Mouse (Mus musculus) hindbrain, embryonic 12.5 days (tissue): ENCODE data around the gene Ntn4. TPM values are rescaled to one million over a fixed set of nuclear protein-coding genes. Genes with fewer than 3 reads are reported as not detected.

Experiments
- ATAC-seq: fragments of 200-750 bp; cut with Nextera tagmentation; 2 replicates; pipeline ENCODE4 v1.8.0; 2017; ENCODE audit warnings: moderate TSS enrichment; ENCODE audit not compliant: low FRiP score
- H3K27ac ChIP-seq: fragments of 300-500 bp; sonication (generic); 2 replicates; pipeline ENCODE4 v1.5.1; 2016; ENCODE audit warnings: mild to moderate bottlenecking
- H3K27me3 ChIP-seq: fragments of 300-500 bp; sonication (generic); 2 replicates; pipeline ENCODE4 v1.6.1; 2016; ENCODE audit warnings: mild to moderate bottlenecking
- H3K36me3 ChIP-seq: fragments of 300-500 bp; sonication (generic); 2 replicates; pipeline ENCODE4 v1.6.1; 2016; ENCODE audit warnings: mild to moderate bottlenecking
- H3K4me1 ChIP-seq: fragments of 300-500 bp; sonication (generic); 2 replicates; pipeline ENCODE4 v1.6.1; 2016
- H3K4me2 ChIP-seq: fragments of 300-500 bp; sonication (generic); replicated peaks from 2 replicates; pipeline ENCODE4 v1.6.1; 2016; ENCODE audit warnings: mild to moderate bottlenecking
- H3K4me3 ChIP-seq: fragments of 300-500 bp; sonication (generic); 2 replicates; pipeline ENCODE4 v1.5.1; 2016; ENCODE audit warnings: mild to moderate bottlenecking
- H3K9ac ChIP-seq: fragments of 300-500 bp; sonication (generic); 2 replicates; pipeline ENCODE4 v1.6.1; 2016; ENCODE audit warnings: mild to moderate bottlenecking, moderate library complexity
- H3K9me3 ChIP-seq: fragments of 300-500 bp; sonication (generic); replicated peaks from 2 replicates; pipeline ENCODE4 v1.6.1; 2016; ENCODE audit warnings: mild to moderate bottlenecking
- WGBS: fragments of 180-500 bp; shearing (Covaris S2); methylation state at CpG from one replicate; pipeline ENCODE4 v1.1.7; 2016; 5-methylcytosine and 5-hydroxymethylcytosine counted together
- polyA plus RNA-seq: library from polyadenylated mRNA; unstranded; fragments of >200 nt; fragmentation: Nextera tagmentation; extraction: Ambion mirVana; gene quantifications from 2 replicates; pipeline ENCODE4 v1.2.1, GENCODE M21; 2016

The Ntn4 gene
- polyA plus RNA-seq, 1 experiment from 2014 or later: 3.4 TPM

DNA sequence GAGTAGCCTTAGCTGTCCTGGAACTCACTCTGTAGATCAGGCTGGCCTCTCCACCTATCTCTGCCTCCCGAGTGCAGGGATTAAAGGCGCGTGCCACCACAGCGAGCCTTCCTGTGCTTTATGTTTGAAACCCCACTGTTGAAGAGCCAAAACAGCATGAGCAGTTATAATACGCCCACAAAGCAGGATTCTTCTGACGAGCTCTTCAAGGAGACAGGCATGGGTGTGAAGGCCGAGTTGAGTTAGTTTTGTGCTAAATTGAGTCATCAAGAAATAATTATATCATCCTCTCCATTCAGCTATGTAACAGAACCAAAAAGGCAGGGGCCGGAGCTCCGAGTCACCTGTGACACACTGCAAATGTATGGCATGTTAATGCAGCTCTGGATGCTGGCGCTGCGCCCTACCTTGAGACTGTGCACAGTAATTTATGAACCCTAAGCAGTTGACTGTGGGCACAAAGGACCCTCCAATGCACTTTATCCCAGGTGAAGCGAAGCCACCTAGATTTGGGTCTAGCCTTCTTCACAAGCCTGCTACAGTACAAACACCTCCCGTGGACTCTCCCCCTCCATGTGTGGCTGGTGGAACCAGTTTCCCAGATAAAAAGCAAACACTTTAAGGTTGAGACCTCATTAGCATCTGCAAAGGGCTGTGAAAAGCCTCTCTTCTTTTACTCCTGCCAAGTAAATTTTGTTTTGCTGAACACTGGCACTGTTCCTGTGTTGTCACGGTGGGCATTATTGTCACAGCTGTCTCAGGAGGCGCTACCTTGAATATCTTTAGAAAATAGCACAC is 142.9 kb downstream of the Ntn4 start:
- H3K4me2 ChIP-seq: no peak overlapping the region
- H3K9me3 ChIP-seq: no peaks in the 10 kb centered on the region
- H3K36me3 ChIP-seq: no peaks in the 10 kb centered on the region
- WGBS: 71% methylated on average over 15 of the region's 15 CpGs
- no peak for ATAC-seq
- H3K27ac ChIP-seq: no peak overlapping the region
- H3K9ac ChIP-seq: no peak overlapping the region
- H3K27me3 ChIP-seq: no peaks in the 10 kb centered on the region
- 0 out of 2 replicates have a peak, but pooled peaks cover 3% of the 10 kb centered on the region for H3K4me1 ChIP-seq
- no peak overlapping the region for H3K4me3 ChIP-seq

Other genes with a start within 250 kb of the Ntn4 start
- gene Lta4h, start 187.3 kb upstream of the Ntn4 start, polyA plus RNA-seq: 144 and 147 TPM in 2 replicates
- 0.10 TPM in 1 of 2 replicates, not detected in the other for gene Hal, start 151.9 kb upstream of the Ntn4 start, polyA plus RNA-seq
- 0.21 and 0.44 TPM in 2 replicates for gene Amdhd1, start 100.6 kb upstream of the Ntn4 start, polyA plus RNA-seq
- 0.30 and 0.47 TPM in 2 replicates for gene Ccdc38, start 100.0 kb upstream of the Ntn4 start, polyA plus RNA-seq
- gene Snrpf, start 51.0 kb upstream of the Ntn4 start, polyA plus RNA-seq: 108 and 119 TPM in 2 replicates
- gene Usp44, start 190.9 kb downstream of the Ntn4 start, polyA plus RNA-seq: 2.9 and 3.0 TPM in 2 replicates